Mouse (Mus musculus) kidney, adult 18-20 months (tissue): ENCODE results near the gene Hist1h2bk.

ENCODE experiments used
- DNase-seq: peaks from one replicate; pipeline ENCODE4 v3.0.0; 2021

Hist1h2bk gene

DNA sequence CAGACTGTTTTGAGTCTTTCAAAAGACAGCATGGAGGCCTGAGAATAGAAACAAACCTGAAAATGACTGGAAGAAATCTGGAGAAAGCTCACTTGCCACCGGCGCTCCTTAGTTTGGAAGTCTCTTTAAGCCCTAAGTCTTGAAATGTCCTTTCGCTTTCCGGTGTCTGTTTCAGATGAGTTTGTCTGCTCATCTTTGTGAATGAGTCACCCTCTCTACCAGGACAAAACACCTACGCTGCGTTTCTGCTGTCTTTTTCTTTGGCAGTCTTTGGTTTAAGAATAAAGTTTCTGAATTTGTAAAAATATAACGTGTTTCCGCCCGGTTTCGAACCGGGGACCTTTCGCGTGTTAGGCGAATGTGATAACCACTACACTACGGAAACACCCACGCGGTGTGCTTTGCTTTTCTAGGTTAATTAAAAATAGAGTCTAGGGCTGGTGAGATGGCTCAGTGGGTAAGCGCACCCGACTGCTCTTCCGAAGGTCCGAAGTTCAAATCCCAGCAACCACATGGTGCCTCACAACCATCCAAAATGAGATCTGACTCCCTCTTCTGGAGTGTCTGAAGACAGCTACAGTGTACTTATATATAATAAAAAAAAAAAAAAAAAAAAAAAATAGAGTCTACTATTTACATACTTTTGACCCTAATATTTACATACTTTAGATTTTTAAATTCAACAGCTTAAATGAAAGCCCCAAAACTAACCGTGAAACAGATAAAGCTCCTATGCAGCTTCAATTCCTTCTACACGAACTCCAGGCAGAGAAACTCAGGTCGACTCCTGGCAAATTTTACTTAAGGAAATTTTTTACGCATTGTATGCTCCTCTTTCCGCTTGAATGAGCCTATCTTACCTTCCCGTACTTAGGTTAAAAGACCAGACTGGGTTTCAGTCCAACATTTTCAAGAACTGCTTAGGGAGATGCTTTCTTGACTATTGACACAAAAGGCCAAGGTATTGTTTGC lies 19.9 kb upstream of the Hist1h2bk start:
- peak; percentile 75 for DNase-seq

DNA sequence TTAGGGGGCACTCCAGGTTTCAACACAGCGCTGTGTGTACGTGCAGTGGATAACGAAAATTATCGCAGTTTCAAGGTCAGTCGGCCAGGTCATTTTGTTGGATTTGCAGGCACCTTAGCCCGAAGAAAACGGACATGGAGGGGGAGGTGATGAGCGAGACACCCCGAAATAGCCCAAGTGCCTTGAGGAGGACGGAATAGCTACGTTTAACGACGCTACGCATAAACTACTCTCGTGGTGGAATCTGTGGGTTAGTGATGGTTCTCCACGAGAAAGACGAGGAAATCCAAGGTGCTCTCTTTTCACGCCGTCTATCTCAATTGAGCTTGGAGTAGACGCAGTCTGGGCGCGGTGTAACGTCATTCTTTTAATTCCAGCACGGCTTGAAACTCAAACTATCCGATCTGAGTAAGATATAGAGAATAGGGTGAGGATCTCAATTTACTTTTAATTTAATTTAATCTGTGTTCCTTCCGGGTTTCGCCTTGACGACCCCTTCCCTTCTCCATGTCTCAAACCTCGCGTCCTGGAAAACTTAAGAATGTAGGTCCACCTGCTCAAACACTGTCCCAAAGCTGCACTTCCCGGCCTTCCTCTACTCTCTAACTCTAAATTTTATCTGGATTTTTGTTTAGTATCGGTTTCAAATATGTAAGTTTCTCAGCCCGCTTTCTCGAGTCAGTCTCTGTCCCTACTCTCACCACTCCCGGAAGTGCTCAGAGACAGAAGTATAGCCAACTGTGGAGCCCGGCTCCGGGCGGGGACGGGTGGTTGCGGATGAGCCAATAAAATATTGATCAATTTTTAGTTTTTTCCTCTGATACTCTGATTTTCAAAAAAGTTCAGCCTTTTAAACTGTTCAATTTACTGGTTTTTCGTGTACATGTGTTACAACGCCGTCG lies 15.5 kb upstream of the Hist1h2bk start:
- peak; percentile 24 for DNase-seq

DNA sequence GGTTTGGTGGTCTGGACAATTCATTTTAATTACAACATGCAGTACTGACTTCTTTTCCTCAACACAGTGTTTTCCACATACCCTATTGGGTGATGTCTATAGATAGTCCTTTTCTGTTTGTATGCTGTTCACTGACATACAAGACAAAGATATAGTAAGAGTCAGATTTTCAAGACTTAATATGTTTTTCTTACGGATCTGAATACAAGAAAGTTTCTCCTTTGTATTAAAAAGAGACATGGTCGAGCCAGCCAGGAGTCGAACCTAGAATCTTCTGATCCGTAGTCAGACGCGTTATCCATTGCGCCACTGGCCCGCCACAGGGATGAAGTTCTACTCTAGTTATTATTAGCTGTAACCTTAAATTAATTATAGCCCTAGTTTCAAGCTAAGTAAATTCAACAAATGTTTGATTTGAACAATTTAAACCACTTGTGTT lies 14.8 kb upstream of the Hist1h2bk start:
- peak; percentile 70 for DNase-seq

DNA sequence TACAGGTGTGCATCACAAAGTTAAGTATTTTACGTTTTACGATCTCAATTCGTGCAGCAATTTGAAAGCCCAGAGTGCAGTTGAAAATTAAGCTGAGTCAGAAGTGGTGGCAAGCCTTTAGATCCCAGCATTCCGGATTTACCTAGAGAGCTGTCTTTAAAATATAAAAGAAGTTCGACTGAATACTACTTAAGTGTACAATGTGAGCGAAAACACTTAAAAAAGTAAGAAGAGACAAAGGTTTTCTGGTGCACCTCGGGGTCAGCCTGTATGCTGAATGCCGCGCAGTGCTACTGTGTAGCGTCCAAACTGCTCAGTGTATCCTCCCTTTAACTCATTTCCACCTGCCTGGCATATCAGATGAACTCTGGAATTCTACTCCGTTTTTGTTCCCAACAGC lies 14.1 kb upstream of the Hist1h2bk start:
- peak; percentile 17 for DNase-seq

DNA sequence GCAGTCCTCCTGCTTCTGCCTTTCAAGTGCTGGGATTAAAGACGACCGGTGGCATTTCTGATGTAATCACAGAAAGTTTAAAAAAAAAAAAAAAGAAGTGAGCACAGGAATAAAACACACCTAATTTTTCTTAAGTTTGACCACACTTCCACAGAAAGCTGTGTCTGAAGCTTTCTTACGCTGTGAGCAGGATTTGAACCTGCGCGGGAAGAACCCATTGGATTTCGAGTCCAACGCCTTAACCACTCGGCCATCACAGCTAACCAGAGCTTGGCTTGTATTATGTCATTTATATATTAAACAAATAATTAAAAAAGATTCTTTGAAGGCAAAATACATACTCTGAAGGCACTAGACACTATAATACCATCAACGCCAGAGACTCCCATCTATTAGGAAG lies 13.4 kb upstream of the Hist1h2bk start:
- DNase-seq = peak; percentile 80

DNA sequence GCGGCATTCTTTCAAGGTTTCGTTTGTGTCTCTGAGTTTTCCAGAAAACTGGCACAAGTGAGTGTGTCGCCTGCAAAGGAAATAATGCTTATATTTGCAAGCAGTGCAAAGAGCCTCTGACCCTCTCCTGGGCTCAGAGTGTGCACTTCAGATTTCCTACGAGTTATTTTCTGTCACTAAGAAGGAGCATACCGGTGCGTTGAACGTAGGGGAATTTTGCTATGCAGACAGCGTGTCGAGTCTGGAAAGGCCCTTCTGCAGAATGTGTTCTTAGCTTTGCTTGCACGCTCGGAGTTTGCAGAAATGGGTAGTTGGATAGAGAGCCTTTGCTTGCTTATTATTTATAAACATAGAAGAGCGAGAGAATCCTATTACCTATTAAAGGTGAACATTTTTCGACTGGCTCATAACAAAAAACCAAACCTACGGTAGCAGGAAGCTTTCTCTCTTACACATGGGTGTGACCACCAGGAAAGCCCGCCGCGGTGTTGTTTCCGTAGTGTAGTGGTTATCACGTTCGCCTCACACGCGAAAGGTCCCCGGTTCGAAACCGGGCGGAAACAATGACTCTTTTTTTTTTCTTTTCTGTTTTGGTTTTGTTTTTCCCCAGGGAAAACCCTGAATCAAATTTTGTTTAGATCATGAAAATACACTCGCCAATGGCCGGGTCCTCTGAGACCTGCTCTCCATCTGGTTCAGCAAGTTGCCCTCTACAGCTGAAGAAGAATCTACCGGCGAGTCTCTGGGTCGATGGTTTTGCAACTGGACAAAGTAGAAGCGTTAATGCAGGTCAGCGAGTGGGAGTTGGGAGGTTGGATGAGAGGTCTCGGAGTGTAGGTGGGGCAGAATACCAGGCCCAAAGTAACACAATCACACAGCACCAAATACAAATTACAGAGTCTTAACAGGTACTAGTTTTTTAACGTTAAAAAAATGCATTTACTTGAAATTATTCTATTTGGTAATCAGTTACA lies 9.3 kb upstream of the Hist1h2bk start:
- peak; percentile 86 for DNase-seq

DNA sequence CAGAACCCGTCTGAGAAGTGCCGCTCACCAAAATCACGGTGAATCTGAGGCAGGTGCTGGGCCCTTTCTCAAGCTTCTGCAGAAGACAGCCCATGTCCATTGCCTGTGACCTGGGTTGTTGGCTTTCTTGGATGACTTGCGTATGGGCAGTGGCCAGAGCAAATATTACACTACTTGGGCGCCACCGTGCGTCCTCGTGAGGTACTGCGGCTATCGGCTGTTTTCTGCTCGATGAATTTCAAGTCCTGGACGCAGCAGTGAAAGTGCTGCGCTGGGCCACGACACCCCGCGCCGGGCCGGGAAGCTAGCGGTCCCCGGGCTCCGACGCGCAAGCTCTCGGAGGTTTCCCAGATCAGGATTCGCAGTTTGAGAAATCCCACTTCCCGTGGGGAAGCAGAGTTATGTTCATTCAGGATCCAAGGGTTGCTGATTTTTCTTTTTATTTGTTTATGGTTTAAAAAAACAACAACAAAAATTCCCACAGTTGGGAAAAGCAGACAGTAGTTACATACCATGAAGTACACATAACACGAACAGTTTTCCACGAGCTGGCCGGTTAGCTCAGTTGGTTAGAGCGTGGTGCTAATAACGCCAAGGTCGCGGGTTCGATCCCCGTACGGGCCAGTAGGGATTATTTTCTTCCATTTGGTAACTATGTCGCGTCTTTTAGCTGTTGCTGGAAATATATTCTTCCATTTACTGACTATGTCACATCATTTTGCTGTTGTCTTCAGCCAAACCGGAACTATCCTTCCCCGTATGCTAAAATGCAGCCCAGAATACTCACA lies 6.8 kb upstream of the Hist1h2bk start:
- DNase-seq = peak; percentile 96

DNA sequence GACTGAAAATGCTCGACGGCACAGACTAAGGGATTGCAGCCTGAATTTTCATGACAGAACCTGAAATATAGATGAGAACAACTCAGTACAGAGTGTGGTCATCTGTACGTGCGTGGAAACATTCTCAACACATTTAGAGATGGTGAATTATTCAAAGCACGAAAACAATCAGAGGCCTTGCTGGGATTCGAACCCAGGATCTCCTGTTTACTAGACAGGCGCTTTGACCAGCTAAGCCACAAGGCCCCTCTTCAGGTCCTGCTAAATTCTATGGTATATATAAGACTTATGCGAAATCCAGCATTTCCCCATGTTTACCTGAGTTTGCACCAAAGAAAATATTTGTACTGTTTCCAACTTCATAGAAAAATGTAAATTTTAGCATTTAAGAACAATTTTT lies 5.7 kb upstream of the Hist1h2bk start:
- no peak for DNase-seq

DNA sequence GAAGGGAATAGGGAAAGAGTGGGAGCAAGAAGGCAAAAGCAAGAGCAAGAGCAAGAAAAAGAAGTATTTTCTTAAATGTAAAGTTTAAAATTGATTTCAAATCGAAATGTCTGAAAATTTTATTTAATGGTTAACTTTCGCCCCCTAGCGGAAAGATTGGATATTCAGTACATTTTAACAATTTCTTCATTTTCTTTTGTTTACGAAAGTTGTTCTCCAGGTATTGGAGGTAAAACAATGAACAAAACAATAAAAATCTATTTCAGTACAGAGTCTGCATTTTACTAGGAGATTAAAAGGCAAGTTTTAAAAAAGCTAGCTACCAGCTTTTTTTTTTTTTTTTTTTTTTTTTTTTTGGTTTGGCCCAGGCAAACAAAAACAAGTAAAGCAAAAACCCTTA lies 5.2 kb upstream of the Hist1h2bk start:
- no peak for DNase-seq

DNA sequence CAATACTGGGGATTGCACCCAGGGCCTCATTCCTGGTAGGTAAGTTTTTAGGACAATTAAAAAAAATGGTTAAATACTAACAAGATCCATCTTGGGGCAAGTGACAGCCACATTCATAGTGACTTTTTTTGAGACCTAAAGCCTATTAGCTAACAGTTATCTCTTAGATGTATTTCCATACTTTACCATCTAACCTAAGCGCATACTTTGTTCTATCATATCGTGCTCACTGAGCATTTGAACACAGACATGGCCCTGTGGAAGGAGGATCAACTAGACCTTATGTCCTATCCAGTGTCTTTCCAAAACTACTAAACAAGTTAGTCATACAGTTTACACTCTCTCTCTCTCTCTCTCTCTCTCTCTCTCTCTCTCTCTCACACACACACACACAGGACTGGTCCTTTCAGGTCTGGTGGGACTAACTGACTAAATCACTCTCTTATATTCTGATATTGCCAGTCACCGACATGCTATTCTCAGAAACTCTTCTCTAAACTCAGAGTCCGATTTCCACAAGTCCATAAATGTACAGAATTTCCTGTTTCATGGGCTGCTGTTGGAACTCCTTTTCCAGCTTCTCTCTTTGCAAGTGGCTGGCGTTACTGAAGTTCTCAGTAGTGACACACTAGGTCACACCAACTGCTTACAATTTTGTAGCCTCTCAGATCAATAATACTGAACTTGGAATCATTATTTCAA lies 1.8 kb upstream of the Hist1h2bk start:
- DNase-seq = no peak

DNA sequence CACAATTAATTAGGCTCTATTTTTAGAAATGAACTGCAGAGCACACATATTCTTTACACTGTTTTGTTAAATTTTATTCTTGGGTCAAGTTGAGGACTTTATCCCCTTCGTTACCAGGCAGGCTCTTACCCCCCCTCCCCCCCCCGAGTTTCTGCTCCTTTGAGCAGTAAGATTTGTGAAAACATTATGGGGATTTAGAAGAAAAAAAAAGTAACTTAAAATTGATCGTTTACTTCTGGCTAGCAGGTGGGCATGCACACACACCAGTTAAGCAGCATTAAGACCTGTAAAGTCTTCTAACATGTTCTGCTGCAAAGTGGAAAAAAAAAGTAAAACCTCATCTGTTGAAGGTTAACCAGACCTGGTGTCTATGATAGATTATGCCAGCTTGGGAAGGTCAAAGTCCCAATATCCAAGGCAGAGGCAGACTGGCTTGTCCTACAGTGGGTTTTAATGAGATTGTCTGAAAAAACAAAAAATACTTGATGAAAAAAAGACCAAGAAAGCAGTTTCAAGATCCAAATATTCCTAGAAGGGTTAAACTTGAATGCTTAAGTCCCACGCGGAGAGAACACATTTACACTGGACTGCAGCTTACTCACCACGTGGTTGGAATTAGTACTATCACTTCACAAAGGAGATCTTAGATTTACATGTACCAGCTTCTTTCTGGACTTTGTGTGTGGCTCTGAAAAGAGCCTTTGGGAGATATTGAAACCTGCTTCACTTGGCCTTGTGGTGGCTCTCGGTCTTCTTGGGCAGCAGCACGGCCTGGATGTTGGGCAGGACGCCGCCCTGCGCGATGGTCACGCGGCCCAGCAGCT lies 1.0 kb upstream of the Hist1h2bk start:
- DNase-seq = peak; percentile 30

DNA sequence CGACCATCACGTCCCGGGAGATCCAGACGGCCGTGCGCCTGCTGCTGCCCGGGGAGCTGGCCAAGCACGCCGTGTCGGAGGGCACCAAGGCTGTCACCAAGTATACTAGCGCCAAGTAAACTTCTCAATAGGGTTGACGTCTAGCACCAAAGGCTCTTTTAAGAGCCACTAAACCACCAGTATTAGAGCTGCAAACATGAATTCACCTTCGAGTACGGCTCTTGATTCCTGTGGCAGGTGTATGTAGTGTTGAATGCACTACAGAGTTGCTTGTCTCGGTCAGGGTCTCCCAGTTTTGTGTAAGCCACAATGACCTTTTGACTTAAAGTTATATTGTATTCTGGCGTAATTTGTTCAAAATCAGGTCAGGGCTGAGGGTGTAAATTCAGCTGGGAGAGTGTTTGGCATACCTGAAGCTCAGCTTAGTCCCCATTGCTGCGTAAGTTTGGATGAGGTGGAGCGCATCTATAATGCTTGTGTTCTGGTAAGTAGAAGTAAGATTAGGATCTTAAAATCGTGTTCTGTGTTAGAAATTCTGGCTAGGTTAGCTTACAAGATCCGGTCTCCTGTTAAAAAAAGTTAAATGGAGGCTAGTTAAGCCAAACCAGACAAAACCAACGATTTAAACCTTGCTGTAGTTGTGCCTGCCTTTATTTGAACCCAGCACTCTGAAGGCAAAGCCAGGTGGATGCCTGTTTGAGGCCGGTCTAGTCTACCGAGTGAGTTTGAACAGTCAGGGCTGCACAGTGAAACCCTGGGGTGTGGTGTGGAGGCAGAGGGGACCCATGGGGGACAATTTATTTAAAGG lies 683 bp downstream of the Hist1h2bk start:
- DNase-seq = no peak

DNA sequence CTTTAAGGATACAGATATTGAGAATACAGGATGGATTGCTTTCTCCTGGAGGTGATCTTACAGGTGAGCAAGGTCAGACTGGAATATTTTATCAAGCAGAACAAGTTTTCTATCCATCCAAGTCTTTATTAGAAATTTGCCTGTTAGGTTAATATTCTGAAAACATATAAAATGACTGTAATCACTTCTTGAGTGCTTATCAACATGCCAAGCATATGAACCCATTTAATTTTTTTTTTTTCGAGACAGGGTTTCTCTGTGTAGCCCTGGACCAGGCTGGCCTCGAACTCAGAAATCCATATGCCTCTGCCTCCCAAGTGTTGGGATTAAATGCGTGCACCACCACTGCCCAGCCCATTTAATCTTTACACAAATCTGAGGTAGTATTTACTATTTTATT lies 1.3 kb downstream of the Hist1h2bk start:
- no peak for DNase-seq

DNA sequence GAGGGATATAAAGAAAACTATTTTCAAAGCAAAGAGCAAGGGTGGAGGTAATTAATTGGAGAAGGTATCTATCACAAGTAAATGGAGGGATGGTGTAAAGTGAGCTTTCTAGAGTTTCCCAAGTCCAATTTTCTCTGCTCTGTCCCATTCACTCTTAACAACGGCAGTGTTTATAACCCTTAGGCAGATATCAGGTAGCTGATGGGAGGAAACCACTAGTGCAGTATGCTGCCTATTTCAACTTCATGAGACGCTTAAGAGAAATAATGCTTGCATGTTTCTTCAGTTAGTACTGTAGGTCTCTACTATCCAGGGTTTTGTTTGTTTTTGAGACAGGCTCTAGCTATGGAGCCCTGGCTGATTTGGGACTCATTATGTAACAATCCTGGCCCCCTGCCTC lies 1.7 kb downstream of the Hist1h2bk start:
- DNase-seq = no peak

DNA sequence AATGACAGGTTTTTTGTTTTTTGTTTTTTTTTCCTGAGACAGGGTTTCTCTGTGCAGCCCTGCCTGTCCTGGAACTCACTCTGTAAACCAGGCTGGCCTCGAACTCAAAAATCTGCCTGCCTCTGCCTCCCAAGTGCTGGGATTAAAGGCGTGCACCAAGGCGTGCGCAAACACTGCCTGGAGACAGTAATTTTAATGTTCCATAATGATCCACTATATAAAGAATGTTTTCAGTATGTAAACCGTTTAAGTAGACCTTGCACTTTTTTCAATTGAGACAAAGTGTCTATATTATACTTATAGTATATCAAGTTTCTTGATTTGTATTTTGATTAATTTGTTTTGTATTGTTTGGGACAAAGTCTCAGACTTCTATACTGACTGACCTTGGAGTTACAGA lies 3.7 kb downstream of the Hist1h2bk start:
- DNase-seq = no peak

DNA sequence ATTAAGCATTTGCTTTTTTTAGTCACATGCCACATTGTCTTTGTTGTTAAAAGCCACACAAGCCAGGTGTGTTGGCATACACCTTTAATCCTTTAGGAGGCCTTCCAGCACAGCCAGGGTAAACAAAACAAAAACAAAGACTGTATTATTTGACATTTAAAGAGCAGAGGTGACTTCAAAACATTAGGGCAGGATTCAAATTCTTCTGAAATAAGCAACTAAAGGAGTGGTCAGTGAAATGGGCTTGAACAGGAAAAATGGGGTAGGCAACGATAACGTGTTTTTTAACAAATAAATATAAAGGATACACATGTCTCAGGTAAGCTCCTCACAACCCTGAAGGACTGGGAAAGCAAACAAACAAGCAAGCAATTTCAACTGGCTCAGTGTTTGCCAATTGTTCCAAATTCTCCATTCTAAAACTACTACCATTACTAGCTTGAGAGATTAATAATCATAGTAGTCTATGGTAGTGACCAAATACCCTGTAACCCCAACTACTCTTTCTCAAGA lies 4.3 kb downstream of the Hist1h2bk start:
- DNase-seq = no peak

DNA sequence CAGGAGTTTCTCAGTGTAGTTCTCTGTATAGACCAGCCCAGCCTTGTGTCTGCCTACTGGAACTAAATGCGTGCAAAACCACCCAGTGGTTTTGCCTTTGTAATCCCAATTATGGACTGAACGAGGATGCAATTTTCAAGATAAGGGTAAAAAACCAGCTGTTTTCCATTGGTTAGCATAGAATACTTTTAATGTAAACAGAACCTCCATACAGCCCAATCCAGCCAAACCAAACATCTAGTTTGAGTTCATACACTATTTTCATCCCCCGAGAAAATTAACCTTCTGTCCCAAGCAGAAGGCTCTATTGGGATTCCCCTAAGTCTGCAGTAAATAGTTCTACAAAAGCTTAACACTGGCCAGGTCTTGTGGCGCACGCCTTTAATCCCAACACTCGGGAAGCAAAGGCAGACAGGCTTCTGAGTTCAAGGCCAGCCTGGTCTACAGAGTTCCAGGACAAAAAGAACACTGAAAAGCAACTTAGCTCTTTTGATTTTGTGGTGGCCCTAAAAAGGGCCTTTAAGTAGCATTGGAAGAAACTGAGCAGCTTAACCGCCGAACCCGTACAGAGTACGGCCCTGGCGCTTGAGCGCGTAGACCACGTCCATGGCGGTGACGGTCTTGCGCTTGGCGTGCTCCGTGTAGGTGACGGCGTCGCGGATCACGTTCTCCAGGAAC lies 4.9 kb downstream of the Hist1h2bk start:
- DNase-seq = no peak

DNA sequence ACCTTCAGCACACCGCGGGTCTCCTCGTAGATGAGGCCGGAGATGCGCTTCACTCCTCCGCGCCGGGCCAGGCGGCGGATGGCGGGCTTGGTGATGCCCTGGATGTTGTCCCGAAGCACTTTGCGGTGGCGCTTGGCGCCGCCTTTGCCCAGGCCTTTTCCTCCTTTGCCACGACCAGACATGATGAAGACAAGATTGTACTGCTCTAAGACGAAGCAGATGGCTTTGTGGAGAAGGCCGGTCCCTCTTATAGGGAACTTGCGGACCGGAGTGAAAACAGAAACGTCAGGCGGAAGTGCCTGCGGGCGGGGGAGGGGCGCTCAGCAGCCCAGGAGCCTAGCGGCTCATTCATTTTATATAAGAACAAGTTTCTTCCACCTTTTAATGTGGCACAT lies 5.5 kb downstream of the Hist1h2bk start, which contains the start of gene Hist1h4i:
TSS of gene Hist1h4i (minus strand) at position 221 of the 395 bp plus-strand sequence.
- DNase-seq = peak; percentile 92
